Mouse (Mus musculus): ENCODE data around the gene Vma21-ps. TPM values are rescaled to one million over a fixed set of nuclear protein-coding genes. Genes with fewer than 3 reads are reported as not detected.

Vma21-ps gene
- polyA plus RNA-seq (2014; fragmentation: Illumina TruSeq; extraction: RNeasy Lipid Tissue Mini Kit (QIAGEN cat#74804); ENCODE audit: insufficient read depth, low read depth, low replicate concordance), result 1.7 TPM

GRCm38 (mm10) chr4:52497144-52497543 is at the start of gene Vma21-ps:
Gene Vma21-ps (minus strand): TSS chr4:52497244.

Other genes with a start within 250 kb of the Vma21-ps start
- 2.2 TPM for gene Smc2, start 58.0 kb downstream of the Vma21-ps start, polyA plus RNA-seq (2014; fragmentation: Illumina TruSeq; extraction: RNeasy Lipid Tissue Mini Kit (QIAGEN cat#74804); ENCODE audit: insufficient read depth, low read depth, low replicate concordance)
- not detected for gene Toporsl, start 99.0 kb upstream of the Vma21-ps start, polyA plus RNA-seq (2014; fragmentation: Illumina TruSeq; extraction: RNeasy Lipid Tissue Mini Kit (QIAGEN cat#74804); ENCODE audit: insufficient read depth, low read depth, low replicate concordance)

Data from lung, adult 10 weeks (tissue).